Mouse (Mus musculus) heart, embryonic 16.5 days (tissue): Measurements from ENCODE around the gene Gm20388. TPM values are rescaled to one million over a fixed set of nuclear protein-coding genes. Genes with fewer than 3 reads are reported as not detected.
A peak's percentile ranks its signal among the peaks of the same experiment; 100 is the strongest.

ENCODE experiments used
- ATAC-seq: fragments of 200-750 bp; cut with Nextera tagmentation; replicated peaks from 2 replicates; pipeline ENCODE4 v1.8.0; 2017; ENCODE audit warnings: moderate number of reproducible peaks; ENCODE audit not compliant: insufficient read depth, low FRiP score; ENCODE audit errors: extremely low read depth
- H3K27ac ChIP-seq: fragments of 300-500 bp; sonication (generic); 2 replicates; pipeline ENCODE4 v1.5.1; 2014; ENCODE audit warnings: mild to moderate bottlenecking, low read length, control low read depth, moderate library complexity
- H3K27me3 ChIP-seq: fragments of 300-500 bp; sonication (generic); 2 replicates; pipeline ENCODE4 v1.6.1; 2014; ENCODE audit warnings: low read length, mixed read lengths; ENCODE audit not compliant: control insufficient read depth, insufficient read depth
- H3K36me3 ChIP-seq: fragments of 300-500 bp; sonication (generic); 2 replicates; pipeline ENCODE4 v1.6.1; 2014; ENCODE audit not compliant: control insufficient read depth, insufficient read depth
- H3K4me1 ChIP-seq: fragments of 300-500 bp; sonication (generic); 2 replicates; pipeline ENCODE4 v1.6.1; 2014; ENCODE audit warnings: low read length, mixed read lengths; ENCODE audit not compliant: control insufficient read depth, insufficient read depth
- H3K4me2 ChIP-seq: fragments of 300-500 bp; sonication (generic); 2 replicates; pipeline ENCODE4 v1.6.1; 2014; ENCODE audit warnings: low read depth, mild to moderate bottlenecking, control low read depth, low read length
- H3K4me3 ChIP-seq: fragments of 300-500 bp; sonication (generic); 2 replicates; pipeline ENCODE4 v1.5.1; 2014; ENCODE audit warnings: mild to moderate bottlenecking, control low read depth, low read length
- H3K9ac ChIP-seq: fragments of 300-500 bp; sonication (generic); 2 replicates; pipeline ENCODE4 v1.6.1; 2014; ENCODE audit warnings: low read length, control low read depth
- H3K9me3 ChIP-seq: fragments of 300-500 bp; sonication (generic); replicated peaks from 2 replicates; pipeline ENCODE4 v1.6.1; 2016; ENCODE audit warnings: low read length; ENCODE audit not compliant: control insufficient read depth
- WGBS: fragments of 180-500 bp; shearing (Covaris S2); extraction: QIAGEN DNeasy Blood & Tissue Kit; methylation state at CpG from one replicate; pipeline ENCODE4 v1.1.7; 2014; 5-methylcytosine and 5-hydroxymethylcytosine counted together
- polyA plus RNA-seq: library from polyadenylated mRNA; unstranded; fragments of >200 nt; fragmentation: Nextera tagmentation; extraction: Ambion mirVana; gene quantifications from 2 replicates; pipeline ENCODE4 v1.2.1, GENCODE M21; 2015

The Gm20388 gene
- polyA plus RNA-seq, 1 experiment from 2014 or later: 4.5 TPM

DNA sequence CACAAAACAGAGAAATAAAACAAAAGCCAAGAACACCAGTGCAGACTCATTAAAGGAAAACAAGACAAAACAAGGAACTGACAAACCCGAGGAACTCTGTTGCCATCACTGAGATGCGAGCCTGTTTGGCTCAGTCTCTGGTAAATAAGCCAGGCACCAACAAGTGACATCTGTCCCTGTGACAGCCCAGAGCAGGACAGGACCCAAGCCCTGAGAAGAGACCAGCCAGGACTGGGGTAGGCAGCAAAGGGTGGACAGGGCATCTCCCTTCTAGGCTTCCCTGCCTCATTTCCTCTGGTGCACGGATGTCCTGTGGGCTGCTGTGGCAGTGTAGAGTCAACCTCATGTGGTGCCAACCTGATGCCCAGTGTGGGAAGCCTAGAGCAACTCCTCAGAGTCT, 2752.5 kb downstream of the Gm20388 start:
- Histone ChIP-seq H3K9ac (no peak overlapping the region), H3K27me3 (no peaks in the 10 kb centered on the region), H3K27ac (no peak overlapping the region), H3K4me1 (peaks cover 65% of the 10 kb centered on the region), H3K9me3 (no peaks in the 10 kb centered on the region), H3K36me3 (no peaks in the 10 kb centered on the region), H3K4me2 (no peak overlapping the region), H3K4me3 (no peak overlapping the region)
- WGBS: 69% methylated on average over 3 of the region's 3 CpGs
- ATAC-seq: no peak

DNA sequence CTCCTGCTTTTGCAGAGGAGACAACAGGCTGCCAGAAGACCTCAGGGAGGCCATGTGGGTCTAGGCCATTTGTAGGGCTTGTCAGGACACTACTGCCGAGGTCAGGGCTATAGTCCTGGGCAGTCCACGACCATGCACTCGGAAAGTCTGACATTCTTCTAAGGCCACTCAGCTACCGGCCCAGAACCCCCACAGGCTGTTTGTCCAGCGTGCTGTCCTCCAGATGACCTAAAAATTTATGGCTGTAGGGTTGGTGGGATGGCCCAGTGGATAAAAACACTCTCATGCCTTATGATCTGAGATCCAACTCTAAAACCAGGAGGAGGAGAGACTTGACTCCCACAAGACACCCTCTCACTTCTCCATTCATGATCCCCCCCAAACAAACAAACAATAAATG, 2753.0 kb downstream of the Gm20388 start:
- ATAC-seq: no peak
- H3K4me3 ChIP-seq: no peak overlapping the region
- H3K4me1 ChIP-seq: peaks cover 63% of the 10 kb centered on the region
- H3K9ac ChIP-seq: no peak overlapping the region
- H3K9me3 ChIP-seq: no peaks in the 10 kb centered on the region
- no peak overlapping the region for H3K4me2 ChIP-seq
- 74% methylated on average over 5 of the region's 5 CpGs for WGBS
- no peaks in the 10 kb centered on the region for H3K27me3 ChIP-seq
- no peak overlapping the region for H3K27ac ChIP-seq
- H3K36me3 ChIP-seq: no peaks in the 10 kb centered on the region

DNA sequence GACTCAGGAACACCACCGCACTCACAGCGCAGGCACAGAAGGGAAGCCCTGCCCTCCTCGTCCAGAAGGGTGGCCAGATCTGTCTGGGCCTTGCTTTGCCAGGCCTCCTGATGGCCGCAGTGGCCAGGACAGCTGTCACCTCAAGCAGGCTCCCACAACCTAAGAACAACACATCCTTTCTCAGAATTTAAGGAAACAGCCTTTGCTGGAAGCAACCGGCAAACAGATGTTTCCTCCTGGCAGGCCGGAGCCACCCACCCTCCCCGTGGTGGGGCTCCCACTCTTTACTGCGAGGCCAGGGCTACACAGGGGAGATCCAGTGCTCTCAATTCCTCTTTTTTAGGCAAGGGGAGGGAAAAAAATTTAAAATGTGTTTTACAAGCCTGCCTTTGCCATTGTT, 2754.6 kb downstream of the Gm20388 start:
- no peak overlapping the region for H3K4me2 ChIP-seq

DNA sequence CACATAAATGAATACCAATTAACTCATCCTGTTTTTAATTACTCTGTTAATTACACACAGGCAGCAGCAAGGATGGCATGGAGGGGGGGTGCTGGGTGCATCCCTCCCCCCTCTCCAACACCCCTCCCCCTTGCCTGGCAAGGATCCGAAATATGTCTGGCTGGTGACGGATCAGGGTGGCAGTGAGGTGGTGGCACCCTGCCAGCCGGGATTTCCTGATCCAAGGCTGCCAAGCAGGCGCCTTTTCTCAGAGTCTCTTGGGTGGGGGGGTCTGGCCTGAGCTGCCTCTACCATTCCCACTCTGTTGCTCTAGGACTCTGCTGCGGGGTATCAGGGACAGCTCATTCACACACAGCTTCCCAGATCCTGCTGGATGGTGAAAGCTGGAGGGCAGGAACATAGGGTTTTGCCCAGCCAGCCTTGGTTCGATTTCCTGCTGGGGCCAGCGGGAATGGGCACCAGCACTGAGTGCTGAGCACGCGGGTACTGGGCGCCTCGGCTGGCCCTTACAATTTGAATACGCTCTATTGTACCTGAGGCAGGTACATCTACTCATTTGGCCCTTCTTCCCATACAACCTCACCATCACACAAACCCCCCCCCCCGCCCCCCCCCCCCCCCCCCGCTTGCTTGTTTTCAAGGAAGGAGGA, 2755.2 kb downstream of the Gm20388 start:
- 47% methylated on average over 12 of the region's 14 CpGs for WGBS
- H3K27me3 ChIP-seq: no peaks in the 10 kb centered on the region; the same call in 1 of the 2 replicates
- H3K9ac ChIP-seq: peak overlapping the region; percentile 53; the same call in 1 of the 2 replicates
- H3K4me1 ChIP-seq: peaks cover 60% of the 10 kb centered on the region
- no peaks in the 10 kb centered on the region for H3K36me3 ChIP-seq
- H3K27ac ChIP-seq: peak overlapping the region; percentile 91
- H3K4me3 ChIP-seq: no peak overlapping the region
- ATAC-seq: peak; percentile 62
- no peaks in the 10 kb centered on the region for H3K9me3 ChIP-seq
- H3K4me2 ChIP-seq: peak overlapping the region; percentile 25; the same call in 1 of the 2 replicates

More for the DNA sequence above, 2754.6 kb downstream of the Gm20388 start:
- Histone ChIP-seq H3K9ac (no peak overlapping the region; the same call in 1 of the 2 replicates), H3K4me3 (no peak overlapping the region), H3K36me3 (no peaks in the 10 kb centered on the region), H3K27me3 (no peaks in the 10 kb centered on the region), H3K27ac (peak overlapping the region; percentile 91), H3K4me1 (peaks cover 63% of the 10 kb centered on the region), H3K9me3 (no peaks in the 10 kb centered on the region)
- peak; percentile 40 for ATAC-seq
- WGBS: 48% methylated on average over 8 of the region's 8 CpGs

DNA sequence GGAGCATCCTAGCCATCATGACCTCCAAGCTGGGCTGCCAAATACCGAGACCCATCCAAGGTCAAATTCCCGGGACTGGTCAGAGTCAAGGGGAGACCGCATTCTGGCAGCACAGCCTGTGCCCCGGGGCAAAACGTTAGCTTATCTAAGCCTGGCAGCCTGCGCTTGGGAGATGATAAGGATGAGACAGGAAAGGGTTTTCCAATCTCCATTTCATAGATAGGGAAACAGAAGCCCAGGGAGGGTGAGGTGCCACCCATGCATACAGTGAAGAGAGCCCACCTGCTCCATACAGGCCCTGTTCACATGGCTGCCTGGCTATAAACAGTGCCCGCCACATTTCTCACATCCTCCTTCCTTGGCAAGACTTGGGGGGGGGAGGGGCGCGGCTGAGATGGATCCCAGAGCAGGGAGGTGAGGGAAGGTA, 2755.7 kb downstream of the Gm20388 start:
- no peaks in the 10 kb centered on the region for H3K9me3 ChIP-seq
- no peak overlapping the region for H3K4me3 ChIP-seq
- H3K27me3 ChIP-seq: peaks cover 3% of the 10 kb centered on the region
- H3K9ac ChIP-seq: no peak overlapping the region; the same call in 1 of the 2 replicates
- ATAC-seq: peak; percentile 50
- H3K4me1 ChIP-seq: peaks cover 55% of the 10 kb centered on the region
- no peaks in the 10 kb centered on the region for H3K36me3 ChIP-seq
- H3K4me2 ChIP-seq: peak overlapping the region; percentile 31
- H3K27ac ChIP-seq: peak overlapping the region; percentile 91
- WGBS: 6% methylated on average over 9 of the region's 9 CpGs

GRCm38 (mm10) chr8:122666827-122667226, 2756.2 kb downstream of the Gm20388 start:
- no peak for ATAC-seq
- H3K27me3 ChIP-seq: peaks cover 5% of the 10 kb centered on the region
- 43% methylated on average over 12 of the region's 12 CpGs for WGBS
- H3K4me1 ChIP-seq: peaks cover 51% of the 10 kb centered on the region
- H3K9ac ChIP-seq: peak overlapping the region; percentile 10; the same call in 1 of the 2 replicates
- H3K9me3 ChIP-seq: no peaks in the 10 kb centered on the region
- peak overlapping the region; percentile 31 for H3K4me2 ChIP-seq
- H3K27ac ChIP-seq: peak overlapping the region; percentile 91
- H3K4me3 ChIP-seq: no peak overlapping the region
- H3K36me3 ChIP-seq: no peaks in the 10 kb centered on the region

DNA sequence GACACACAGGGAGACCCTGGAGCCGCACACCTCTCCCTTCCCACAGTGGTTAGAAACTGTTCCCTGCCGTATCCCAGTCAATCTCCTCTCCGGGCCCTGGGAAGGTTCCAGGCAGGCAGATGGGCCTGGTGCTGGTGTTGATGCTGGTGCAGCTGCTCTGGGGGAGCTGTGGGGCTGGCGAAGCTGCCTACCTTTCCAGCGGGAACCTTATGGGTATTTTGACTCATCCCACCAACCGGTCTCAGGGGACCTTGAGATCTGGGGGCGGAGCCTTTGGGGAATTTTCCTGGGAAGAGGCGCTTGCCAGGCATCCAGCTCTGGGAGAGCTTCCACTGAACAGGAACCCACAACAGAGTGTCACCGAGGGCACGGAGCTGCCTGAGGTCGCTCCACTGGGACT, 2757.2 kb downstream of the Gm20388 start:
- H3K9me3 ChIP-seq: no peaks in the 10 kb centered on the region
- peaks cover 5% of the 10 kb centered on the region for H3K27me3 ChIP-seq
- no peak for ATAC-seq
- H3K36me3 ChIP-seq: no peaks in the 10 kb centered on the region
- no peak overlapping the region for H3K4me2 ChIP-seq
- no peak overlapping the region for H3K4me3 ChIP-seq
- peaks cover 46% of the 10 kb centered on the region for H3K4me1 ChIP-seq
- WGBS: 72% methylated on average over 11 of the region's 11 CpGs
- H3K9ac ChIP-seq: no peak overlapping the region
- H3K27ac ChIP-seq: no peak overlapping the region

DNA sequence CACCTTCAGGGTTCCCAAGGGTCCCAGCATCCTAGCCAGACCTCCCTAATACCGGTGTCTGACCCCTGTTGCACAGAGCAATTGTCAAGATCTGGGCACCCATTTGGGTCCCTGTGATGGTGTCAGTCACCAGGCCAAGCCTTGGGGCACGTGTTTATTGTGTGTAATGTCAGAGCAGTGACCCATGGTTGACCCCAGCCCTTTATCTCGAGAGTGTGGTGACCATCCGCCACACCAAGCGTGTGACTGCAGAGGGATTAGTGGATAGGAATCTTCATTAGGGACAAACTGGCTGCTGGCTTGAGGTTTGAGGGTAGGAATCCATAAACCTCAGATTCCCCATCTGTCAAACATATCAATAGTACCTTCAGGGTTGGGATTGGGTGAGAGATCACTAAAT, 2758.7 kb downstream of the Gm20388 start:
- H3K9me3 ChIP-seq: no peaks in the 10 kb centered on the region
- peaks cover 35% of the 10 kb centered on the region for H3K4me1 ChIP-seq
- H3K9ac ChIP-seq: no peak overlapping the region
- 41% methylated on average over 5 of the region's 5 CpGs for WGBS
- no peak for ATAC-seq
- H3K27ac ChIP-seq: no peak overlapping the region
- H3K36me3 ChIP-seq: no peaks in the 10 kb centered on the region
- H3K4me3 ChIP-seq: no peak overlapping the region
- no peak overlapping the region for H3K4me2 ChIP-seq
- peaks cover 13% of the 10 kb centered on the region for H3K27me3 ChIP-seq

GRCm38 (mm10) chr8:122670001-122670400, 2759.4 kb downstream of the Gm20388 start:
- Histone ChIP-seq H3K9ac (no peak overlapping the region), H3K4me2 (no peak overlapping the region), H3K36me3 (no peaks in the 10 kb centered on the region), H3K27me3 (peaks cover 13% of the 10 kb centered on the region), H3K4me3 (no peak overlapping the region), H3K27ac (no peak overlapping the region), H3K4me1 (peaks cover 28% of the 10 kb centered on the region), H3K9me3 (no peaks in the 10 kb centered on the region)
- ATAC-seq: no peak
- WGBS: 40% methylated on average over 11 of the region's 11 CpGs
